Mouse (Mus musculus): ENCODE measurements around the gene Vmn2r76. TPM values are rescaled to one million over a fixed set of nuclear protein-coding genes. Genes with fewer than 3 reads are reported as not detected.
"Not testable (repeated sequence)": the region's sequence is repeated elsewhere in the genome, so short reads cannot be mapped to it uniquely, and the experiment has no call there.

Vmn2r76 gene
- not detected in 2 replicates for total RNA-seq (2015; ENCODE audit: low replicate concordance)
- under 0.01 TPM in 1 of 2 replicates, not detected in the other for total RNA-seq (2017; ENCODE audit: low replicate concordance)

DNA sequence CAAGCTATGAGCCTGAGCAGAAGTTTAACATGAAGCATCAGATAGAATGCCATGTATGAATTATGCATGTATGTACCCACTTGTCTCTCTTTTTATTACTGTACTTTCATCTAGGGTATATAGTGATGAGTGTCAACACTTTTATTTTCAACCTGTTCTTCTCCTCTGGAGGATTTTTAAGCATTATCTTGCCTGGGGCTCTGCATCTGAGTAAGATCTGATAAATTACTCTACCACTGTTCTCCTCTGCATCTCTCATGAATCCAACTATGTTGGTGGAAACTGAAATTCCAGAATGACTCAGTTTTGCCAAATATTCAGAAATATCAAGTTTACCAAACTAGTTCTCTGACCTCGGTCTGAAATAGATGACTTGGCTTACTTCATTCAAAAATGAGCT lies at the start of gene Vmn2r76:
TSS of gene Vmn2r76 (minus strand) at position 101 of the 400 bp plus-strand sequence.
- no peak for ATAC-seq (replicated peaks; ENCODE audit: low FRiP score, poor library complexity, severe bottlenecking)

DNA sequence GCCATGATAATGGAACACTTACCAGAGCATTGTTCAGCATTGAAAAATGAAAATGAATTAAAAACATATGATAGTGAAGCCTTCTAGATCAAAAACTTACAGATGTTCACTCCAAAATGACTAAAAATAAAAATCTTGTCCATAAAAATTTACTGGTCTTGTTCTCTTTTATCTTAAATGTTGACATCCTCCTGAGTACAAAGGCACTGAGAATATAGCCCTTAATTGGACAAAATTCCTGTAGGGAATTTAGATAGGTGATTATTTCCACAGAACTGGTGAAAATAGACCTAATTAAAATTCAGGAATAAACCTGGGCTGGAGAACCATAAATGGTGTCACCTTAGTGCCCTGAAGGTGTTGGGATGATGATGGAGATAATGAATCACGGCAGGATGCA lies 31.0 kb upstream of the Vmn2r76 start, which contains the start of gene Olfr310:
TSS of gene Olfr310 (minus strand) at position 101 of the 400 bp plus-strand sequence.
- no peak for ATAC-seq (replicated peaks; ENCODE audit: low FRiP score, poor library complexity, severe bottlenecking)

DNA sequence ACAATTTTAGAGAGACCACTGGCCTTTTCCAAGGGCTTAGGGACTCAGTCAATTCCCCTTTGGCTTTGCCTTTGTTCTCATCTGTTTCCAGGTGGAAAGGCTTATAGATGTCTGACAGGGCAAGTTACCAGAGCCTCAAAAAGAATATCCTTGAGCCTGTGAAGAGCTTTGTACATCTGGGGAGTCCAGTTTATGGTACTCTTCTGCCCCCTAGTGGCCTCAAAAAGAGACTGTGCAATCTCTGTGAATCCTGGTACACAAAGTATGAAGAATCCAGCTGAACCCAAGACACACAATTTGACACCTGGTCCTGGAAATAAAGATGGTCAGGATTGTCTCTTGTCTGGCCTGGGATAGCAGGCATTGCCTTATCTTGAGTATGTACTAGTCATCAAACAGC lies 34.8 kb downstream of the Vmn2r76 start:
- no peak for ATAC-seq (replicated peaks; ENCODE audit: low FRiP score, poor library complexity, severe bottlenecking)

DNA sequence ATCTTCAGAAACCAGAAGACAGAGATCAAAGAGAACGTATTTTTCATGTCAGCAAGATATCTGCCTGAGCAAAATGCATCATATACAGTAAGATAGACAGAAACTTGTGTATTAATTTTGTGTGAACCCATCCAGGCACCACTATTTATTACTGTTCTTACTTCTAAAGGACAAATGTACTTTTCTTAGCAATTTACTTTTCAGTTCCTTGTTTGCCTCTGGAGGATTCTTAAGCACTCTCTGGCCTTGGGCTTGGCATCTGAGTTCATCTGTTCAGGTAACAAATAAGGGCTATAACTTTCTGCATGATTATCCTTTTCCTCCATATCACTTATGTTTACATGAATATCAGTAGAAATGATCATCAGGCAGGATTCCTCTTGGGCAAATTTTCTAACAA lies 74.4 kb downstream of the Vmn2r76 start, which contains the start of gene Vmn2r75:
TSS of gene Vmn2r75 (minus strand) at position 101 of the 400 bp plus-strand sequence.
- not testable (repeated sequence) for ATAC-seq (replicated peaks; ENCODE audit: low FRiP score, poor library complexity, severe bottlenecking)

Other genes starting within 250 kb of the Vmn2r76 start
- not detected in 2 replicates for gene Vmn2r75, start 74.5 kb downstream of the Vmn2r76 start, total RNA-seq (2015; ENCODE audit: low replicate concordance)
- not detected in 2 replicates for gene Vmn2r75, start 74.5 kb downstream of the Vmn2r76 start, total RNA-seq (2017; ENCODE audit: low replicate concordance)
- not detected in 2 replicates for gene Olfr310, start 30.9 kb upstream of the Vmn2r76 start, total RNA-seq (2015; ENCODE audit: low replicate concordance)
- gene Olfr310, start 30.9 kb upstream of the Vmn2r76 start, total RNA-seq (2017; ENCODE audit: low replicate concordance): not detected in 2 replicates
- not detected in 2 replicates for gene Olfr309, start 67.4 kb upstream of the Vmn2r76 start, total RNA-seq (2015; ENCODE audit: low replicate concordance)
- not detected in 2 replicates for gene Olfr309, start 67.4 kb upstream of the Vmn2r76 start, total RNA-seq (2017; ENCODE audit: low replicate concordance)
- not detected in 2 replicates for gene Olfr308, start 79.3 kb upstream of the Vmn2r76 start, total RNA-seq (2015; ENCODE audit: low replicate concordance)
- gene Olfr308, start 79.3 kb upstream of the Vmn2r76 start, total RNA-seq (2017; ENCODE audit: low replicate concordance): not detected in 2 replicates
- gene Olfr307, start 91.3 kb upstream of the Vmn2r76 start, total RNA-seq (2015; ENCODE audit: low replicate concordance): not detected in 2 replicates
- gene Olfr307, start 91.3 kb upstream of the Vmn2r76 start, total RNA-seq (2017; ENCODE audit: low replicate concordance): 0.42 TPM in 1 of 2 replicates, not detected in the other
- gene Olfr305, start 120.6 kb upstream of the Vmn2r76 start, total RNA-seq (2015; ENCODE audit: low replicate concordance): not detected in 2 replicates
- gene Olfr305, start 120.6 kb upstream of the Vmn2r76 start, total RNA-seq (2017; ENCODE audit: low replicate concordance): not detected in 2 replicates
- not detected in 2 replicates for gene Olfr304, start 140.3 kb upstream of the Vmn2r76 start, total RNA-seq (2015; ENCODE audit: low replicate concordance)
- gene Olfr304, start 140.3 kb upstream of the Vmn2r76 start, total RNA-seq (2017; ENCODE audit: low replicate concordance): not detected in 2 replicates
- not detected in 2 replicates for gene Olfr303, start 151.5 kb upstream of the Vmn2r76 start, total RNA-seq (2015; ENCODE audit: low replicate concordance)
- gene Olfr303, start 151.5 kb upstream of the Vmn2r76 start, total RNA-seq (2017; ENCODE audit: low replicate concordance): not detected in 2 replicates
- not detected in 2 replicates for gene Olfr301, start 157.5 kb upstream of the Vmn2r76 start, total RNA-seq (2015; ENCODE audit: low replicate concordance)
- gene Olfr301, start 157.5 kb upstream of the Vmn2r76 start, total RNA-seq (2017; ENCODE audit: low replicate concordance): not detected in 2 replicates
- gene Olfr299, start 213.6 kb upstream of the Vmn2r76 start, total RNA-seq (2015; ENCODE audit: low replicate concordance): not detected in 2 replicates
- 0.09 TPM in 1 of 2 replicates, not detected in the other for gene Olfr299, start 213.6 kb upstream of the Vmn2r76 start, total RNA-seq (2017; ENCODE audit: low replicate concordance)
- not detected in 2 replicates for gene Olfr298, start 246.2 kb upstream of the Vmn2r76 start, total RNA-seq (2015; ENCODE audit: low replicate concordance)
- 0.56 TPM in 1 of 2 replicates, not detected in the other for gene Olfr298, start 246.2 kb upstream of the Vmn2r76 start, total RNA-seq (2017; ENCODE audit: low replicate concordance)